ENCODE assay signal across 13 mouse cellular contexts in the genomic region with DNA sequence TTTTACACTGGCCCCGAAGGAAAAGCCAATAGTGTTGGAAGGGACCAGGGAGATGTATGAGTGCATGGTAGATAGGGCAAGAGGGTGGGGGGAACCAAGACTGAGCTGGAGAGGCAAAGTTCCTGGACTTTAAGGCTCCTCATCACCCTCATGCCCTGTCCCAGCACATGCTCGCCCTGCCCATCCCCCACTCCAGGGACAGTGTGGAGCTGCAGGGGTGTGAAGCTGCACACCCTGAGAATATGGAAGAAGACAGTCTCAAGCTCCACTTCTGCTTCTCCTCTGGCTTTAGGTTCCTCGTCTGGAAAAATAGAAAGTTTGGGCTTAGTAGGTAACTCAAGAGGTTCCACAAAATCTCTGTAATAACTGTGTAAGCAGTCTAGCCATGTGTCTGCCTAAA.
DNase-seq lines count a peak whose midpoint lies in the region; ATAC-seq lines count a peak whose summit lies in the region.
"Had no signal": no experiment of that assay in that cellular context is flagged by ENCODE, and none has a peak within 500 bp of the region (broad histone marks: within the 10 kb centered on the region; RNA-seq: fewer than 3 reads in every experiment).

No protein-coding gene starts in this region.

- DNase-seq in heart, embryonic 10.5 days (ENCODE audit: low spot score), result no peak
- DNase-seq in heart, postnatal 25 days (ENCODE audit: low spot score), result no peak
- peak; percentile 17 for DNase-seq in layer of hippocampus, adult 11-12 months (ENCODE audit: low spot score)
- no peak for DNase-seq in layer of hippocampus, postnatal 14 days (ENCODE audit: low spot score in 2 of 2)
- no peak for DNase-seq in thymus, postnatal 10 days (ENCODE audit: low spot score in 2 of 2)
- DNase-seq: cerebellum, postnatal 36 days; right cerebral cortex, postnatal 25 days; thymus, postnatal 36 days had no signal

- WGBS in heart, embryonic 10.5 days, result 49% methylated on average over 3 of the region's 3 CpGs
- 42% methylated on average over 3 of the region's 3 CpGs for WGBS in embryonic facial prominence, embryonic 15.5 days
- 21% methylated on average over 3 of the region's 3 CpGs for WGBS in limb, embryonic 15.5 days

- peak overlapping the region; percentile 71 for H3K27ac ChIP-seq in heart, embryonic 10.5 days
- peak overlapping the region; percentile 51; the same call in 1 of the 2 replicates for H3K27ac ChIP-seq in embryonic facial prominence, embryonic 15.5 days (replicated peaks)
- peak overlapping the region; percentile 78 for H3K27ac ChIP-seq in limb, embryonic 15.5 days

- H3K9me3 ChIP-seq in heart, embryonic 10.5 days, result no peaks in the 10 kb centered on the region
- H3K9me3 ChIP-seq in embryonic facial prominence, embryonic 15.5 days (replicated peaks), result no peaks in the 10 kb centered on the region
- H3K9me3 ChIP-seq in limb, embryonic 15.5 days, result no peaks in the 10 kb centered on the region

- 0 out of 2 replicates have a peak overlapping the region, but pooled peaks have one; percentile 10 for H3K4me2 ChIP-seq in embryonic facial prominence, embryonic 15.5 days (replicated peaks)
- H3K4me2 ChIP-seq in limb, embryonic 15.5 days, result no peak overlapping the region
- H3K4me2 ChIP-seq: lung, embryonic 14.5 days had no signal

- H3K27me3 ChIP-seq in heart, embryonic 10.5 days (ENCODE audit: insufficient read depth, poor library complexity, severe bottlenecking), result no peaks in the 10 kb centered on the region
- H3K27me3 ChIP-seq in embryonic facial prominence, embryonic 15.5 days, result no peaks in the 10 kb centered on the region
- H3K27me3 ChIP-seq in limb, embryonic 15.5 days, result no peaks in the 10 kb centered on the region

- intact Hi-C loops in heart, postnatal 25 days (cut with DNase I), result loop anchor here (5.0 kb wide), 1 partner anchor 107 kb away; no protein-coding TSS in a partner anchor

- no peaks in the 10 kb centered on the region for H3K36me3 ChIP-seq in heart, embryonic 10.5 days
- H3K36me3 ChIP-seq in embryonic facial prominence, embryonic 15.5 days, result no peaks in the 10 kb centered on the region
- no peaks in the 10 kb centered on the region for H3K36me3 ChIP-seq in limb, embryonic 15.5 days

- no peak overlapping the region for H3K4me3 ChIP-seq in heart, embryonic 10.5 days
- no peak overlapping the region for H3K4me3 ChIP-seq in embryonic facial prominence, embryonic 15.5 days (replicated peaks)
- H3K4me3 ChIP-seq in limb, embryonic 15.5 days, result no peak overlapping the region

- H3K9ac ChIP-seq in embryonic facial prominence, embryonic 15.5 days, result no peak overlapping the region
- H3K9ac ChIP-seq in limb, embryonic 15.5 days, result no peak overlapping the region
- H3K9ac ChIP-seq: lung, embryonic 14.5 days had no signal

- no peak for ATAC-seq in embryonic facial prominence, embryonic 15.5 days (ENCODE audit: insufficient number of reproducible peaks, low FRiP score, low TSS enrichment, low read depth)
- ATAC-seq in limb, embryonic 15.5 days (ENCODE audit: insufficient number of reproducible peaks, low FRiP score, low TSS enrichment, low read depth), result no peak
- ATAC-seq: CD4-positive, CD25-positive, alpha-beta regulatory T cell, adult 4 months; intestine, postnatal 0 days had no signal

- H3K4me1 ChIP-seq in heart, embryonic 10.5 days, result peaks cover 52% of the 10 kb centered on the region
- H3K4me1 ChIP-seq in embryonic facial prominence, embryonic 15.5 days, result peaks cover 34% of the 10 kb centered on the region
- peaks cover 40% of the 10 kb centered on the region for H3K4me1 ChIP-seq in limb, embryonic 15.5 days
